Mouse (Mus musculus) thymus, adult 2 months (tissue): ENCODE results near the gene Peli3.

Source experiments
- CTCF ChIP-seq: fragments of 200-500 bp; IDR thresholded peaks from 2 replicates; pipeline ENCODE4 v1.5.1; 2012; ENCODE audit warnings: mild to moderate bottlenecking, control low read depth, low read length, moderate library complexity, borderline replicate concordance; ENCODE audit not compliant: control insufficient read depth, poor library complexity, insufficient read depth; ENCODE audit errors: extremely low read depth
- POLR2A ChIP-seq: fragments of 200-500 bp; IDR thresholded peaks from 2 replicates; pipeline ENCODE4 v1.6.1; 2012; ENCODE audit warnings: mild to moderate bottlenecking, low read length, control low read depth, moderate library complexity; ENCODE audit not compliant: control insufficient read depth, poor library complexity, insufficient read depth; ENCODE audit errors: extremely low read depth

DNA sequence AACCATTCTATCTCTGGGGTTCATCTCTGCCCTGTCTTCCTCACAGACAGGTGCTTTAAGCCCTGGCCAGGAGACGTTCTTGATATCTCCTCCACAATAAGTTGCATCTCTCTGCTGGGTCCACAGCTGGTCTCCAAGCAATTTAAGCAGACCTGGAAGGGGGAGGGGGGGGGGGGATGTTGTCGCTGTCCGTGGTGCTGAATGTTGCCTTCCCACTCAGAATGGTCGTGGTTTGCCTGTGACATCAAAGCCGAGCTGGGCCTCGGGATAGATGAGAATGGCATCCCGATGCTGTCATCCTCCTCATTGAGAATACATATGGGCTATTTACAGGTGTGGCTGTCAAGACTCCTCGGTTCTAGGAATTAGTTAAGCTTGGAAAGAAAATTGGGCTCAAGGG, 49.4 kb upstream of the Peli3 start:
- TF ChIP-seq CTCF (no peak), POLR2A (no peak)
